Mouse (Mus musculus): ENCODE measurements around the gene Cyfip2. TPM values are rescaled to one million over a fixed set of nuclear protein-coding genes. Genes with fewer than 3 reads are reported as not detected.

Cyfip2 gene
- polyA plus RNA-seq, 1 experiment from 2014 or later, result 20.4 TPM

DNA sequence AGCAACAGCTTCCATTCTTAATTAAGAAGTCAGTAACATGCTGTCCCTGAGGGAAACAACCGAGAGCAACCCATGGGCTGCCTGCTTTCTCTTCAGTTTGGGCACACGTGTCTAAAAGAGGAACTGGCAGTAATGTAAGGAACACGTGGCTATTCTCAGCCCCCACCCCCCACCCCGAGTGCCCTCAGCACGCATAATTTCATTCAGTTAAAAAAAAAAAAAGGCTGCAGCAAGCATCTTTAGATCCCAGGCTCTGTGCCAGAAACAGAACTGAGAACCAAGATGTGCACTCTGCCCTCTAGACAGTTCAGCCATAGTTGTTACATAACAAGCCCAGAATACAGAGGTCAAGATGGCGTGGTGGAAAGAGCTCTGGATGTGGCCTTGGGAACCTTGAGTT is 25.9 kb downstream of the Cyfip2 start:
- no peaks in the 10 kb centered on the region for H3K9me3 ChIP-seq (replicated peaks)
- no peak for DNase-seq (ENCODE audit: low spot score)
- H3K27me3 ChIP-seq (ENCODE audit: low read depth, poor library complexity, severe bottlenecking), result peaks cover 9% of the 10 kb centered on the region; the same call in 1 of the 2 replicates
- WGBS, result 83% methylated on average over 6 of the region's 6 CpGs
- peaks cover 47% of the 10 kb centered on the region for H3K36me3 ChIP-seq
- no peak overlapping the region for H3K27ac ChIP-seq (replicated peaks)
- peaks cover 23% of the 10 kb centered on the region for H3K4me1 ChIP-seq
- no peak overlapping the region for H3K4me3 ChIP-seq

DNA sequence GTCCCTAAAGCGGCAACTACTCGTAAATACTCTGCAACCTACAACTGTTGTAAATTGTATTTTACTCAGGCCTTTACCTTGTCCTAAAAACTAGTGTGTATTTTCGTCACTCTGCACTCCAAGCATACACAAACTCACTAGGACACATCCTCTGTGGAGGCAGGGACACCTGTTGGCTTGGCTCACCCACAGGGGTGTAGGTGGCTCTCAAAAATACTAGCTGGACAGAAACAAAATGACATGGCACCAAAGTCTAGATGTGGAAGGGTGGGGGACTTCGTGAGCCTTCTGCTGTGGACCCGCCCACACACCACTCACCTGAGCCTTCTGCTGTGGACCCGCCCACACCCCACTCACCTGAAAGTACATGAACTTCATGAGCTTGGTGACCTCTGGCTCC is 28.9 kb downstream of the Cyfip2 start:
- H3K27ac ChIP-seq (replicated peaks), result no peak overlapping the region
- no peak overlapping the region for H3K4me3 ChIP-seq
- WGBS, result 87% methylated on average over 6 of the region's 6 CpGs
- peaks cover 4% of the 10 kb centered on the region; the same call in 1 of the 2 replicates for H3K4me1 ChIP-seq
- DNase-seq (ENCODE audit: low spot score), result no peak
- H3K9me3 ChIP-seq (replicated peaks), result no peaks in the 10 kb centered on the region
- peaks cover 62% of the 10 kb centered on the region for H3K36me3 ChIP-seq
- H3K27me3 ChIP-seq (ENCODE audit: low read depth, poor library complexity, severe bottlenecking), result no peaks in the 10 kb centered on the region

DNA sequence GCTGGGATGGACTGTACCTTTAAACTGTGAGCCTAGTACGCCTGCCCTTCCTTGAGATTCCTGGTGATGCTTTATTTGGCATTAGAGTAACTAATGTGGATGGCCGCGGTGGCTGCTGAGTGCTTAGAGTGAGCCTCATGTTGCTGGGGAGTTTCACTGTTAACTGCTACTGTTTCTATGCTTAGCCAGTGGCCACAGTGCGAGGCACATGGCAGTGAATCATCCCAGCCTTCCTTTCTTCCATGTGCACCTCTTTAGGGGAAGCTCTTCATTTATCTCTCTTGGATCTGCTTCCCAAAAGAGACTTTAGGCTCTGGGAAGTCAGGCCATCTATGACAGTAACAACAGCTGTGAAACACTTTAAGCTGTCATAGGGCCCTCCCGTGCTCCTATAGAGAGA is 30.0 kb downstream of the Cyfip2 start:
- H3K4me3 ChIP-seq, result no peak overlapping the region
- no peaks in the 10 kb centered on the region for H3K4me1 ChIP-seq
- no peak for DNase-seq (ENCODE audit: low spot score)
- H3K36me3 ChIP-seq, result peaks cover 63% of the 10 kb centered on the region
- H3K27me3 ChIP-seq (ENCODE audit: low read depth, poor library complexity, severe bottlenecking), result no peaks in the 10 kb centered on the region
- H3K9me3 ChIP-seq (replicated peaks), result no peaks in the 10 kb centered on the region
- no peak overlapping the region for H3K27ac ChIP-seq (replicated peaks)
- 93% methylated on average over 5 of the region's 5 CpGs for WGBS

DNA sequence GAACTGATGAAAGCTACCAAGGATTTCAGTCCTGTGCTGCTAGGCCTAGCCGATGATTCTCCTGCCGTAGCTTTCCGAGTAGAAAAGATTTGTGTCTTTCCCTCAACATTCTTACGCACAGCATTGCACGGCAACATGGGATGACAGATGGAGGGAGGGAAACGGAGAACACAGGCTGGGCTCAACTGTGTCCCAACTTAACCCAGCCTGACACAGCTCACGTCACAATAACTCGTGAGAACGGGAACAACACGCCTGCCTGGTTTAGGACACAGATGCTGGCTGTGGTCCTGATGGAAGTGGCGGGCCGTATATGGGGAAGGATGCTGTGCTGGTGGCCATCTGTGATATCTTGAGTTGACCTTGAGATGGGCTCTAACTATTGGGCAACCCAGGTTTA is 34.0 kb downstream of the Cyfip2 start:
- H3K36me3 ChIP-seq, result peaks cover 79% of the 10 kb centered on the region
- 93% methylated on average over 12 of the region's 12 CpGs for WGBS
- no peaks in the 10 kb centered on the region for H3K9me3 ChIP-seq (replicated peaks)
- H3K4me1 ChIP-seq, result no peaks in the 10 kb centered on the region
- no peak for DNase-seq (ENCODE audit: low spot score)
- H3K27me3 ChIP-seq (ENCODE audit: low read depth, poor library complexity, severe bottlenecking), result no peaks in the 10 kb centered on the region
- no peak overlapping the region for H3K4me3 ChIP-seq
- no peak overlapping the region for H3K27ac ChIP-seq (replicated peaks)

DNA sequence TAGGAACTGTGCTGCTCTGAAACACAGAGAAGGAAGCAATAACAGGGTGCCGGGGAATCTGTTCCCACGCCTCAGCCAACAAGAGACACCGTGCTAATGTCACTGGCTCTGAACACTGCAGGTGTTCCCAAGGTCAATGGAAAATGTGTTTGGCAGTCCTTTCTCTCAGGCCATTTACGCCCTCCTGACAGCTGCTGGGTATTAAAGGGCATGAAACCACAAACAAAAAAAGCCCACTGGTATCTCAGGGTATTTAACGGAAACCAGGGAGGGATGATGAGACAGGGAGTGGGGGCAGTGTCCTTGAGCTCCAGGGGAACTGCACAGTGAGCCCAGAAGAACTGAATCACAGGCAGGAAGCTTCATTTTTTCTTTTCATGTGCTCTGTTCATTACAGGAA is 34.5 kb downstream of the Cyfip2 start:
- Histone ChIP-seq H3K9me3 (replicated peaks) (no peaks in the 10 kb centered on the region), H3K36me3 (peaks cover 77% of the 10 kb centered on the region), H3K27ac (replicated peaks) (no peak overlapping the region), H3K4me1 (no peaks in the 10 kb centered on the region), H3K4me3 (no peak overlapping the region), H3K27me3 (ENCODE audit: low read depth, poor library complexity, severe bottlenecking) (no peaks in the 10 kb centered on the region)
- WGBS, result 77% methylated on average over 5 of the region's 5 CpGs
- no peak for DNase-seq (ENCODE audit: low spot score)

DNA sequence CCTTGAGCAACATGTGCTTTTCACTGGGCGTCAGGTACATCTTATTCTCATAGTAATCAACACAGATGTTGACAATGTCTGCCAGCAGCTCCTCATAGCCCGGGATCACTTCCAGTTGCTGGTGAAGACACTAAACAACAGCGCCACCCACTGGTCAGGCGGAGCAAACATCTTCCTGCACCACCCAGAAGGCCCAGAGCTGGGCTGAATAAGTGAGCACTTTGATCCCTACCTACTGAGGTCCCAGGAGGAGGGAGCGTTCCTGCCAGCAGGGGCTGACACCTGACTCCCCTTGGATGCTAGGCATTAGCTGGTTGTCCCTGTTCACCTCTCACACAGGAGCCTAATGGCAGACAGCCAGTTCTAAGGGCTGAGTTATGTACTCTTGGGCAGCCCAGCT is 35.9 kb downstream of the Cyfip2 start:
- peaks cover 73% of the 10 kb centered on the region for H3K36me3 ChIP-seq
- DNase-seq (ENCODE audit: low spot score), result peak; percentile 38
- WGBS, result 35% methylated on average over 5 of the region's 5 CpGs
- no peaks in the 10 kb centered on the region for H3K4me1 ChIP-seq
- H3K4me3 ChIP-seq, result no peak overlapping the region
- no peaks in the 10 kb centered on the region for H3K9me3 ChIP-seq (replicated peaks)
- 0 out of 2 replicates have a peak overlapping the region, but pooled peaks have one; percentile 2 for H3K27ac ChIP-seq (replicated peaks)
- no peaks in the 10 kb centered on the region for H3K27me3 ChIP-seq (ENCODE audit: low read depth, poor library complexity, severe bottlenecking)

DNA sequence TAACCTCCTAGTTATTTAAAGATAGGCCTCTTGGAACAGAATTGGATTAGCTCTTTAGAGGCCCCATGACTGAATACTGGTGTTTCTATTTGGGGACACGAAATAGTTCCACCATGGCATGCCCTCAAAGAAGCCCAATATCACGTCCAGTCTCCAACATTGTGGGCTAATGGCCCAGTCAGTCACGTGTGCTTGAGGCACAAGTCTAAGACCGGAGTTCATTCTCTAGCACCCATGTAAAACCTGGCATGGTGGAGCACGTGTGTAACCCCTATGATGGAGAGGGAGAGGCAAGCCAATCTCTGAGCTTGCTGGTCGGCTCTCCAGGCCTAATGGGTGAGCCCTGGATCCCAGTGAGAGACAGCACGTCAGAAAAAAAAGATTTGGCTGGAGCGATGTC is 36.5 kb downstream of the Cyfip2 start:
- 96% methylated on average over 8 of the region's 8 CpGs for WGBS
- H3K9me3 ChIP-seq (replicated peaks), result no peaks in the 10 kb centered on the region

DNA sequence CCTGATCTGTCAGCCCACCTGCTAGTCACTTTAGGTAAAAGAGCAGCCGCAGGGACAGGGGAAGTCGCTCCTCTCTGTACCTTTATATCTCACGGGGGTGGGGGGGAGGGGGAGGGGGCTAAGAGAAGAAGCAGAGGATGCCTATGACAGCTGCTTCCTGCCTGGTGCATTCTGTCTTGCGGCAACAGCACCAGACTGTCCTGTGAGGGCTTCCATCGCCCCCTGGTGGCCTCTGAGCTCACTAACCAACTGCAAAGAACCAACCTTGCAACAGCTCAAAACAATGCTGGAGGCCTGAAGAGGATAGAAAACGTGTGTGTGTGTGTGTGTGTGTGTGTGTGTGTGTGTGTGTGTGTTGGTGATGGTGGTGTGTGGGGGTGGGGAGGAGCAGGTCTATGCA is 37.4 kb downstream of the Cyfip2 start:
- Histone ChIP-seq H3K4me1 (no peaks in the 10 kb centered on the region), H3K27me3 (ENCODE audit: low read depth, poor library complexity, severe bottlenecking) (no peaks in the 10 kb centered on the region), H3K9me3 (replicated peaks) (no peaks in the 10 kb centered on the region), H3K4me3 (no peak overlapping the region), H3K27ac (replicated peaks) (no peak overlapping the region), H3K36me3 (peaks cover 67% of the 10 kb centered on the region)
- DNase-seq (ENCODE audit: low spot score), result peak; percentile 74
- 8% methylated on average over 6 of the region's 6 CpGs for WGBS

More for the DNA sequence above, 36.5 kb downstream of the Cyfip2 start:
- H3K36me3 ChIP-seq, result peaks cover 68% of the 10 kb centered on the region
- no peak for DNase-seq (ENCODE audit: low spot score)
- no peak overlapping the region for H3K27ac ChIP-seq (replicated peaks)
- H3K4me3 ChIP-seq, result no peak overlapping the region
- no peaks in the 10 kb centered on the region for H3K4me1 ChIP-seq
- H3K27me3 ChIP-seq (ENCODE audit: low read depth, poor library complexity, severe bottlenecking), result no peaks in the 10 kb centered on the region

DNA sequence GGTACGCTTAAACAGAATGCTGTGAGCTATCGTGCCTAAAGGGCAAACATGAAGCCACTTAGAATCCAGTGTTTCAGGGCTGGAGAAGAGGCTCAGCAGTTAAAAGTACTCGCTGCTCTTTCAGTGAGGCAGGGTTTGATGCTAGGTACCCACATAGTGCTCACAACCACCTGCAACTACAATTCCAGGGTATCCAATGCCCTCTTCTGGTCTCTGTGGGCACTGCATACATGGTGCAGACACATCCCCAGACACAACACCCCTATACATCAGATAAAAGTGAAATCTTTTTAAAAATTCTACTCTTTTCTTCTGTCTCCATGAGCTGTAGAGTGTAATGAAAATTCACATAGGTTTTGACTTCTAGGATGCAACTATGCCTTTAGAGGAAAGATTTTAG is 38.7 kb downstream of the Cyfip2 start:
- DNase-seq (ENCODE audit: low spot score), result no peak
- H3K27me3 ChIP-seq (ENCODE audit: low read depth, poor library complexity, severe bottlenecking), result no peaks in the 10 kb centered on the region
- H3K4me3 ChIP-seq, result no peak overlapping the region
- WGBS, result 93% methylated on average over 3 of the region's 3 CpGs
- H3K27ac ChIP-seq (replicated peaks), result no peak overlapping the region
- H3K36me3 ChIP-seq, result peaks cover 61% of the 10 kb centered on the region
- no peaks in the 10 kb centered on the region for H3K4me1 ChIP-seq
- H3K9me3 ChIP-seq (replicated peaks), result no peaks in the 10 kb centered on the region

DNA sequence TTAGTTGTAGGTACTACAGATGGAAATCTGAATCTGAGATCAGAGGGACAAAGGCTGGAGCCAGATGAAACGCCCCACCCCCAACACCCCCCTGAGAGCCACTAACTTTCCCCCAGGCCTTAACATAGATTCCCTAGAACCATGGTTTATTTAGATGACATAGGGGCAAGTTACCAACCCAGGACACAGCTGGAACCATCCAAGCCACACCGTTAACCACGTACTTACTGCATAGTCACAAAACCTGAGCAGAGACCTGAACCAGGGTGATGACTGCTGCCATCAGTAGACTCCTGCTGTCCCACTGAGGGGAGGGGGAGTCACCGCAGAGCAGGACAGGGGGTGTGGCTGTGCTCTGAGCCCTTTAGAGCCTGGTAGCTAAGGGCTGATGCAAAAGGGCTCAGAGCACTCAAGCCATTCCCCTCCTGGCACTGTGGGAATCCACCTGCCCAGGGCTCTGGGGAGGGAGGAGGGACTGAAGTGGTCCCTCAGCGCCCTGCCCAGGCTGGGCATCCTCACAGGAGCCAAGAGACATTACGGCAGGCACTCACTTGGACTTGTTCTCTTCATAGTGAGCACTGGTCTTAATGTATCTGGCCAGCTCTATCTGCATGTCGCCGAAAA is 40.5 kb downstream of the Cyfip2 start:
- H3K27me3 ChIP-seq (ENCODE audit: low read depth, poor library complexity, severe bottlenecking), result no peaks in the 10 kb centered on the region
- no peaks in the 10 kb centered on the region for H3K9me3 ChIP-seq (replicated peaks)
- no peak for DNase-seq (ENCODE audit: low spot score)
- peaks cover 50% of the 10 kb centered on the region for H3K36me3 ChIP-seq
- H3K4me1 ChIP-seq, result no peaks in the 10 kb centered on the region
- H3K4me3 ChIP-seq, result no peak overlapping the region
- H3K27ac ChIP-seq (replicated peaks), result no peak overlapping the region
- 76% methylated on average over 8 of the region's 8 CpGs for WGBS

DNA sequence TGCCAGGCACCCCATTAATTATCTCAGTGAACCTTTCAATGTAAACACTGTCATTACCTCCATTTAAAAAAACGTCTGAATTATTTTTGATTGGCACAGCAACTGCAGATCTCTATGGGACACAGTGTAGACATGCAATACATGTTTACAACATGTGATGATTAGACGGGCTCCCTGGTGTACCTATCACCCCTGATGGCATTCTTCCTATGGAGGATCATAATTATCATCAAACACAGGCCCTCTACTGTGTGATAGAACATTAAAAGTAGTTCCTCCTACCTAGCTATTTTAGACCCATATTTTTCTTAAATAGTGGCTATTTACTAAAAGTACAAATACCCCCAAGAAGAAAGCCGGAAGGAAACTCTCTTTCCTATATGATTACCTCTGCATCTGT is 42.8 kb downstream of the Cyfip2 start:
- Histone ChIP-seq H3K4me3 (no peak overlapping the region), H3K36me3 (peaks cover 57% of the 10 kb centered on the region), H3K27me3 (ENCODE audit: low read depth, poor library complexity, severe bottlenecking) (no peaks in the 10 kb centered on the region), H3K27ac (replicated peaks) (no peak overlapping the region), H3K9me3 (replicated peaks) (no peaks in the 10 kb centered on the region), H3K4me1 (no peaks in the 10 kb centered on the region)
- no peak for DNase-seq (ENCODE audit: low spot score)
- WGBS, result 78% methylated on average over 3 of the region's 3 CpGs

DNA sequence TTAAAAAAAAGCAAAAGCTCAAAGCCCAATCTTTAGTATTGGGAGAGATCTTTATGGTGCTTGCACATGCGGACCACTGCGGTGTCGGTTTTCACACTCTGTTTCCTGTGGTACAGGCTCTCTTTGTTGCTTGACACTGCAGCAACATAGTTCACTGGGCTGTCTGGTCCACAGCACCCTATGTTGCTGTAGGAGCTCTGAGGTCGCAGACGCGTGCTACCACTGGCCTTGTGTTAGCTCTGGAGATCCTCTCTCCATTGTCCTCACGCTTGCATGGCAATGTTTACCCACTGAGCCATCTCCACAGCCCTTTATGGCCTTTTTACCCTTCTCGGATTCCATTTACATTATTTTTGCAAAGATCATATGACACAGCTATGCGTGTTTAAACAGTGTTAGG is 43.3 kb downstream of the Cyfip2 start:
- H3K27ac ChIP-seq (replicated peaks), result no peak overlapping the region
- no peaks in the 10 kb centered on the region for H3K9me3 ChIP-seq (replicated peaks)
- peaks cover 52% of the 10 kb centered on the region for H3K36me3 ChIP-seq
- H3K4me3 ChIP-seq, result no peak overlapping the region
- H3K4me1 ChIP-seq, result no peaks in the 10 kb centered on the region
- WGBS, result 81% methylated on average over 9 of the region's 9 CpGs
- DNase-seq (ENCODE audit: low spot score), result no peak
- no peaks in the 10 kb centered on the region for H3K27me3 ChIP-seq (ENCODE audit: low read depth, poor library complexity, severe bottlenecking)

DNA sequence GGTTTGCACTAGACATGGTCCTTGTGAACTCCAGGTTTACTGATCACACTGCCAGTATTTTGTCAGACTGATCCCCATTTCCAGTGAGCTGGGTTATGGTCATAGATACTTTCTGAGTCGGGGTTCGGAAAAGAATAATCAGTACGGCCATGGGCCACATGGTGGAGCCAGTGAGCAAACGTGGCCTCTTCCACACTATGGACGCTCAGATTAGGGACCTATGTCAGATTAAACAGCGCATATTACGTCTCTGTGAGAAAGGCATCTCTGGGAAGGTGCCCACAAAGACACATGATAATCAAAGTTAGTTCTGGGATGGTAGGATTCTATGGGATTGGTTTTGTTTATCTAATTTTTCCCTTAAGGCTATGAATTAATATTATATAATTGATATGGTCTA is 43.7 kb downstream of the Cyfip2 start:
- H3K36me3 ChIP-seq, result peaks cover 48% of the 10 kb centered on the region
- 35% methylated on average over 7 of the region's 7 CpGs for WGBS

More for the DNA sequence above, 43.7 kb downstream of the Cyfip2 start:
- Histone ChIP-seq H3K27me3 (ENCODE audit: low read depth, poor library complexity, severe bottlenecking) (no peaks in the 10 kb centered on the region), H3K4me3 (no peak overlapping the region), H3K4me1 (no peaks in the 10 kb centered on the region), H3K9me3 (replicated peaks) (no peaks in the 10 kb centered on the region), H3K27ac (replicated peaks) (no peak overlapping the region)
- DNase-seq (ENCODE audit: low spot score), result peak; percentile 44
